Mouse (Mus musculus): ENCODE data around the gene Ifi44.

The Ifi44 gene

DNA sequence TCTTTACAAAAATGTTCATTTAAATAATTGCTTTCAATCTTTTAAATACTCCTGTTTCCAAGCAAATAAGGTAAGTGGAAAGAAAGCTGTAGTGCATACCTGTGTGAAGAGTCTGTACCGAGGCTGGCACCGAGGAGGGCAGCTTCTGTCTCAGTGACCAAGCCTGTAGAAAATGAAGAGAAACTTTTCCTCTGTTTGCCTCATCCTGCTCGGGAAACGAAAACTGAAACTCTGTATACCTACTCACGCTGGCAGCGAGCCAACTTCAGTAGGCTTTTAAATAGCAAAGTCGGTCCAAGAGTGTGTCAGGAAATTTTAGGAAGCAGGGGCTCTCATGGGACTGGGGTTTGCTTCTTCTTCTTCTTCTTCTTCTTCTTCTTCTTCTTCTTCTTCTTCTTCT, at the start of gene Ifi44:
Ifi44 (minus strand) TSS at position 224 of the 400 bp plus-strand sequence.
- no peak for DNase-seq

GRCm38 (mm10) chr3:151788622-151789021, 38.9 kb upstream of the Ifi44 start:
- DNase-seq = no peak

GRCm38 (mm10) chr3:151775089-151775488, 25.3 kb upstream of the Ifi44 start:
- DNase-seq = no peak

DNA sequence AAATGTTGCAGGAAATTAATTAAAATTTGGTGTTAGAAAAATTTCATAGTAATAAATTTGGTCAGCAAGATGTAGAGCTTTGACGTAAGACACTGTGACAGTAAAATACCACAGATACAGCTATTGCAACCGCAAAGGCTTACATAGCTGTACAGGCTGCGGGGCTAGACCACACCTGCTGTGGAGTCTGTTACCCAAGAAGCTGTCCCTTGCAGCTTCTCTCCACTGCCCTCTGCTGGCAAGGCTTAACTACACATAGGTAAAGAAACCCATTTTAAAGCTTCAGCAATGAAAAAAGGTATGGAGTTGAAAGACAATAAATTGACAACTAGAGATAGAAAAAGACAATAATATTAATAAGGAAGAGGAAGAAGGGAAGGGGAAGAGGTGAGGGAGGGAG, 21.3 kb upstream of the Ifi44 start:
- peak; percentile 26 for DNase-seq

- no peak for DNase-seq
Measured at GRCm38 (mm10) chr3:151748514-151748913, 1.2 kb downstream of the Ifi44 start.

DNA sequence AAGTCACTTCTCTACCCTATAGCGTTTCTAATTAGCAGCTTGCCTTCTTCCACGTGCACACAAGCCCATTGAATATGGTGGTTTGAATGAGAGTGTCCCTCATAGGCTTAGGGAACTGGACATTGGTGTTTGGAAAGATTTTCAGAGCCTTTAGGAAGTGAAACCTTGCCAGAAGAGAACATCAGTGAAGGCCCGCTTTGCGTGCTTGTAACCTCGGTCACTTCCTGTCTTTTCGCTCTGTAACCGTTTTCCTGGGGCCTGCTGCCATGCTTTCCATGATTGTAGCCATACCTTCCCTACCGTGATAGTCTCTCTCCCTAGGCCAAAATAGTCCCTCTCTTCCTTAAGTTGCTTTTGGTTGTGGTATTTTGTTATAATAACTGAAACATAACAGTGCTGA, 3.7 kb downstream of the Ifi44 start:
- DNase-seq = no peak

DNA sequence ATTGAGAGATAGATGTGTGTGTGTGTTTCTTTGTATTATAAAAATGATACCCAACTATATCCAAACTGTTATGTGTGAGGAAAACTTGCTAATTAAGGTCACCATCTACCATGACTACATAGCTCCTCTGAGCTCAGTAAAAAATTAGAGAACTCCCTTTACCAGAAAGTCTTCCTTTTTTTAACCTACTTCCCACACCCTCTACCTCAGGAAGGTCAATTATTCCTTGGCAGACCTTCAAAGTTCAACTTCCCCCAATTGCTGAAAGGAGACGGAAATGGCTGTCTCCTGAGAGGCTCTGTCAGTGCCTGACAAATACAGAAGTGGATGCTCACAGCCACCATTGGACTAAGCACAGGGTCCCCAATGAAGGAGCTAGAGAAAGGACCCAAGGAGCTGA, 7.5 kb downstream of the Ifi44 start:
- no peak for DNase-seq

GRCm38 (mm10) chr3:151716246-151716645, 33.5 kb downstream of the Ifi44 start:
- DNase-seq = peak; percentile 31

- DNase-seq = no peak
Measured at GRCm38 (mm10) chr3:151707335-151707734, 42.4 kb downstream of the Ifi44 start.
